Mouse (Mus musculus) spleen, adult 2 months (tissue): ENCODE measurements around the gene Wsb1.

Source experiments
- CTCF ChIP-seq: fragments of 200-500 bp; IDR thresholded peaks from 2 replicates; pipeline ENCODE4 v1.5.1; 2011; ENCODE audit warnings: mild to moderate bottlenecking, inconsistent platforms; ENCODE audit not compliant: insufficient read depth, insufficient read length, insufficient replicate concordance; ENCODE audit errors: extremely low read depth
- POLR2A ChIP-seq: fragments of 200-500 bp; IDR thresholded peaks from 2 replicates; pipeline ENCODE4 v1.6.1; 2011; ENCODE audit warnings: low read depth, low read length, inconsistent platforms

- no peak for TF ChIP-seq CTCF
- TF ChIP-seq POLR2A, result no peak
These were observed 15.4 kb downstream of the Wsb1 start for GRCm38 (mm10) chr11:79239024-79239423.
